Mouse (Mus musculus) E14TG2a.4 (cell line): ENCODE data around the gene Tns3.
A peak's percentile ranks its signal among the peaks of the same experiment; 100 is the strongest.
"Not testable (repeated sequence)": the region's sequence is repeated elsewhere in the genome, so short reads cannot be mapped to it uniquely, and the experiment has no call there.

ENCODE experiments used
- H3K27me3 ChIP-seq: 2 replicates; pipeline ENCODE4 v1.6.1; 2014; ENCODE audit warnings: low read length, control low read depth; ENCODE audit not compliant: insufficient read depth
- H3K36me3 ChIP-seq: 2 replicates; pipeline ENCODE4 v1.6.1; 2014; ENCODE audit warnings: low read length, control low read depth; ENCODE audit not compliant: insufficient read depth
- H3K4me1 ChIP-seq: replicated peaks from 2 replicates; pipeline ENCODE4 v1.6.1; 2014; ENCODE audit warnings: low read depth, low read length, control low read depth
- H3K4me3 ChIP-seq: replicated peaks from 2 replicates; pipeline ENCODE4 v1.5.1; 2014; ENCODE audit warnings: mild to moderate bottlenecking, low read length
- H3K9me3 ChIP-seq: 2 replicates; pipeline ENCODE4 v1.6.1; 2014; ENCODE audit warnings: low read length, control low read depth
- CTCF ChIP-seq: conservative IDR thresholded peaks from 2 replicates; pipeline ENCODE4 v1.5.1; 2014; ENCODE audit warnings: low read length
- NANOG ChIP-seq: IDR thresholded peaks from 2 replicates; pipeline ENCODE4 v1.6.1; 2014; ENCODE audit warnings: borderline replicate concordance, low read length, mixed read lengths
- POU5F1 ChIP-seq: IDR thresholded peaks from 2 replicates; pipeline ENCODE4 v1.6.1; 2014; ENCODE audit warnings: low read length, borderline replicate concordance

Tns3 gene

GRCm38 (mm10) chr11:8628846-8629253 is 35.5 kb downstream of the Tns3 start:
- Histone ChIP-seq H3K27me3 (no peaks in the 10 kb centered on the region), H3K4me1 (peaks cover 88% of the 10 kb centered on the region), H3K36me3 (peaks cover 16% of the 10 kb centered on the region), H3K4me3 (peak overlapping the region; percentile 54), H3K9me3 (no peaks in the 10 kb centered on the region)
- TF ChIP-seq POU5F1: no peak
- no peak for TF ChIP-seq CTCF
- no peak for TF ChIP-seq NANOG

DNA sequence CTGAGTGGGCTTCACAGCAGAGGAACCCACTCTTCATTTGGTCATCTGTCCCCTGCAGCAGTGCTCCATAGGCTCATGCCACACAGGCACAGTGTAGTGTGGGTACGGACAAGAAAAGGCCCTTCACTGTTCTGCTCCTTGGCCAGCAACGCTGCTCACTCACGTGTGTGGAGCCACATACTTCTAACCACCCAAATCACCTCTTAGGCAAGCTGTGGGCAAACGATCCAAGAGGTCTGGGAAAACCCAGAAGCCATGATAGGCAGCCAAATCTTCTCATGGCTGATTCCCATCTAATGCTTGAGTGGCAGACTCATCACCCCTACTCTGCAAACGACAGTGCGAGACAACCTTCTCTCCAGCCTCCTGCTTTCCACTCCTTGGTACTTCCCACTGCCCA is 37.2 kb downstream of the Tns3 start:
- H3K27me3 ChIP-seq: no peaks in the 10 kb centered on the region
- H3K4me1 ChIP-seq: peaks cover 88% of the 10 kb centered on the region
- TF ChIP-seq CTCF (no peak), NANOG (no peak), POU5F1 (no peak)
- H3K4me3 ChIP-seq: no peak overlapping the region
- peaks cover 23% of the 10 kb centered on the region for H3K36me3 ChIP-seq
- no peaks in the 10 kb centered on the region for H3K9me3 ChIP-seq

GRCm38 (mm10) chr11:8626715-8627114 is 37.6 kb downstream of the Tns3 start:
- Histone ChIP-seq H3K36me3 (peaks cover 26% of the 10 kb centered on the region), H3K4me1 (peaks cover 88% of the 10 kb centered on the region), H3K27me3 (no peaks in the 10 kb centered on the region), H3K4me3 (no peak overlapping the region), H3K9me3 (no peaks in the 10 kb centered on the region)
- TF ChIP-seq POU5F1: no peak
- TF ChIP-seq NANOG: no peak

DNA sequence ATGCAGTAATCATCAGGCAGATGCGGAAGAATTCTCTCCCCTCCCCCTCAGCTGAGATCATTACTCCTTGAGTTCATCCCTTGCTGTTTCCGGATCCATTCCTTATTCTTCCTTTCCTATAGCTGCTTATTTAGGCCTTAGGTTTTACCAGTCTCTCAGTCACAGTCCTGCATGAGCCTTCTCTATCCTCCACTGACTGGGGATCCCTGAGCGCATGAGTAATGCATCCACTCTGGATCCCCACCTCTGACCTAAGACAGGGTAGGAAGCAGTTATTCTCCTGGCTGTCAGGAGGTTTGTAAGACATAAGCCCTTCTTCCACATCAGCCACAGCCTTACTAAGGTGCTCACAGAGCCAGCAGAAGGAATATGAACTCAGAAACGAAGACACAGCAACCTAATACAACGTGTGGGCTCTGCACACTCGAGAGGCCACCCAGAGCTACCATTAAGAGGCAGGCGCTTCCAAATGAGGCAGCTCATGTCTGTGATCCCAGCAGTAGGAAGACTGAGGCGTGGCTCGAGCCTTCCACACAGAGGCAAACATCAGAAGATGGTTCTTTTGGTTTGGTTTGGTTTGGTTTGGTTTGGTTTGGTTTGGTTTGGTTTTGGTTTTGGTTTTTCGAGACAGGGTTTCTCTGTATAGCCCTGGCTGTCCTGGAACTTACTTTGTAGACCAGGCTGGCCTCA is 38.3 kb downstream of the Tns3 start:
- Histone ChIP-seq H3K4me3 (peak overlapping the region; percentile 88), H3K36me3 (peaks cover 29% of the 10 kb centered on the region), H3K27me3 (no peaks in the 10 kb centered on the region), H3K4me1 (peaks cover 88% of the 10 kb centered on the region), H3K9me3 (no peaks in the 10 kb centered on the region)
- no peak for TF ChIP-seq CTCF

DNA sequence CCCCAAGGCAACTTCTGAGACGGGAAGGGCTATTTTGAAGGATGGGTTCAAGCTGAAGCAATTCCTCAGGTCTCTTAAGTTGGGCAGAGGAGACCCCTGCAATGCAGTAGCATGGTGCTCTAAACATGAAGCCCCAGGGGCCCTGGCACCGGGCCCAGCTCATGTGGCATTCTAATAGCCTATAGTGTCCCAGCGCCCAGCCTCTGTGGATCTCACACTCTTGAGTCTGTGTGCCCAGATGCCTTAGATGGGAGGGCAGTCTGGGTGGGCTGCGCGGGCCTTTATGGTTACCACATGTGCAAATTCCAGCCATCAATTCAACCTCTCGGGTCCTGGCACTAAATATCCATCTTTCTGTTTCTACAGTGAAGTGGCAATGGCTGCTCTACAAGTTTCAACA is 38.9 kb downstream of the Tns3 start:
- H3K4me1 ChIP-seq: peaks cover 88% of the 10 kb centered on the region
- H3K9me3 ChIP-seq: no peaks in the 10 kb centered on the region

GRCm38 (mm10) chr11:8624179-8624886 is 40.0 kb downstream of the Tns3 start:
- Histone ChIP-seq H3K4me3 (peak overlapping the region; percentile 88), H3K4me1 (peaks cover 89% of the 10 kb centered on the region), H3K36me3 (peaks cover 36% of the 10 kb centered on the region), H3K27me3 (no peaks in the 10 kb centered on the region), H3K9me3 (no peaks in the 10 kb centered on the region)
- no peak for TF ChIP-seq POU5F1
- TF ChIP-seq CTCF: no peak
- TF ChIP-seq NANOG: no peak

More for the DNA sequence above, 38.9 kb downstream of the Tns3 start:
- Histone ChIP-seq H3K4me3 (peak overlapping the region; percentile 88), H3K36me3 (peaks cover 36% of the 10 kb centered on the region), H3K27me3 (no peaks in the 10 kb centered on the region)
- TF ChIP-seq POU5F1 (no peak), CTCF (no peak), NANOG (no peak)

GRCm38 (mm10) chr11:8623852-8624178 is 40.5 kb downstream of the Tns3 start:
- Histone ChIP-seq H3K4me3 (peak overlapping the region; percentile 88), H3K4me1 (peaks cover 87% of the 10 kb centered on the region), H3K9me3 (no peaks in the 10 kb centered on the region), H3K36me3 (peaks cover 33% of the 10 kb centered on the region), H3K27me3 (no peaks in the 10 kb centered on the region)
- TF ChIP-seq CTCF: no peak
- no peak for TF ChIP-seq POU5F1
- TF ChIP-seq NANOG: no peak

- H3K4me1 ChIP-seq: peaks cover 87% of the 10 kb centered on the region
- TF ChIP-seq POU5F1 (no peak), NANOG (no peak)
- H3K36me3 ChIP-seq: peaks cover 24% of the 10 kb centered on the region
- peak overlapping the region; percentile 88 for H3K4me3 ChIP-seq
- no peaks in the 10 kb centered on the region for H3K9me3 ChIP-seq
- H3K27me3 ChIP-seq: no peaks in the 10 kb centered on the region
Measured at GRCm38 (mm10) chr11:8622668-8623067, 41.7 kb downstream of the Tns3 start.

GRCm38 (mm10) chr11:8619111-8619510 is 45.2 kb downstream of the Tns3 start:
- Histone ChIP-seq H3K36me3 (peaks cover 42% of the 10 kb centered on the region), H3K4me1 (peaks cover 93% of the 10 kb centered on the region)
- not testable (repeated sequence) for H3K27me3 ChIP-seq, H3K9me3 ChIP-seq, H3K4me3 ChIP-seq
